In the genomic region with DNA sequence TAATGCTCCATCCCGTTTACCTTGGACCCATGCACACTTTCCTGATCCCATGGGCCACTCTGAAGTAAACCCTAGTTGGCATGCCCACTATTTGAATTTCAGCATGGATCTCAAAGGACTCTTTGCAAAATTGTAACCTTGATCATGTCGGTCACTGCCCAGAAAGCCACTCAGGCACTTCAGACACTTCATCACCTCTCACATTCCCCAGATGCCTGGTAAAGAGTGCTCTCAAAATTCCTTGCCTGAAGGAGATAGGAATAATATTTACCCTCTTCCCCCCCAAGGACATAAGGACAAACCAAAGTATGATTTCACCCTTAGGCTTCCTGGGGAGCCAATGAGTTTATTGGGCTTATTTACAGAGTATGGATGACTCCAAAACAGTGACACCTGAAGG, we compare ENCODE assay signal across 20 mouse cellular contexts.
A peak's percentile ranks its signal among the peaks of the same experiment; 100 is the strongest.
DNase-seq lines count a peak whose midpoint lies in the region; ATAC-seq and TF ChIP-seq lines count a peak whose summit lies in the region.
"Had no signal": no experiment of that assay in that cellular context is flagged by ENCODE, and none has a peak within 500 bp of the region (broad histone marks: within the 10 kb centered on the region; RNA-seq: fewer than 3 reads in every experiment).

No protein-coding gene starts in this region.

- DNase-seq in heart, adult 11 months, result peak; percentile 93
- no peak for DNase-seq in heart, postnatal 25 days (ENCODE audit: low spot score)
- peak; percentile 58 for DNase-seq in lung, adult 2 months
- peak; percentile 82 for DNase-seq in lung, postnatal 36 days
- DNase-seq in ovary, postnatal 10 days (ENCODE audit: low spot score), result no peak
- DNase-seq in liver, embryonic 11.5 days (ENCODE audit: low spot score), result no peak
- no peak for DNase-seq in layer of hippocampus, adult 11-12 months (ENCODE audit: low spot score)
- DNase-seq: cerebellum, postnatal 14 days; embryo, embryonic 11 days; kidney, postnatal 36 days; thymus, postnatal 36 days had no signal

- TF ChIP-seq CTCF in lung, adult 2 months (IDR thresholded peaks at IDR 0.05; ENCODE audit: insufficient read depth, low read length), result no peak

- peaks cover 45% of the 10 kb centered on the region for H3K4me1 ChIP-seq in heart, embryonic 13.5 days
- peaks cover 3% of the 10 kb centered on the region; the same call in 1 of the 2 replicates for H3K4me1 ChIP-seq in lung, adult 2 months (ENCODE audit: control insufficient read depth, insufficient read depth, low read length)
- no peaks in the 10 kb centered on the region for H3K4me1 ChIP-seq in liver, embryonic 11.5 days (replicated peaks; ENCODE audit: control insufficient read depth, insufficient read depth, low read length)
- H3K4me1 ChIP-seq: forebrain, embryonic 12.5 days; liver, embryonic 12.5 days; midbrain, embryonic 13.5 days had no signal

- intact Hi-C loops in heart, postnatal 25 days (cut with DNase I), result loop anchor here (2.0 kb wide), 1 partner anchor 54 kb away; no protein-coding TSS in a partner anchor

- peak; percentile 23; the same call in 1 of the 2 replicates for ATAC-seq in heart, embryonic 13.5 days (ENCODE audit: extremely low read depth, insufficient number of reproducible peaks, low FRiP score, low TSS enrichment)
- ATAC-seq in liver, embryonic 11.5 days (replicated peaks; ENCODE audit: low FRiP score), result no peak
- ATAC-seq: CD4-positive, CD25-positive, alpha-beta regulatory T cell, adult 4 months; liver, embryonic 12.5 days; midbrain, embryonic 13.5 days had no signal

- TF ChIP-seq POLR2A in lung, adult 2 months (IDR thresholded peaks at IDR 0.05; ENCODE audit: borderline replicate concordance, extremely low read depth, low read depth, low read length), result no peak

- H3K9me3 ChIP-seq in heart, embryonic 13.5 days, result no peaks in the 10 kb centered on the region
- no peaks in the 10 kb centered on the region for H3K9me3 ChIP-seq in liver, embryonic 11.5 days (ENCODE audit: control insufficient read depth, low read length)
- H3K9me3 ChIP-seq: forebrain, embryonic 12.5 days; G1E; hindbrain, embryonic 13.5 days; limb, embryonic 10.5 days; liver, embryonic 12.5 days; midbrain, embryonic 13.5 days had no signal

- no peak overlapping the region for H3K4me3 ChIP-seq in heart, embryonic 13.5 days
- H3K4me3 ChIP-seq in lung, adult 2 months (replicated peaks; ENCODE audit: extremely low read depth, low read depth, low read length), result no peak overlapping the region
- no peak overlapping the region for H3K4me3 ChIP-seq in liver, embryonic 11.5 days (ENCODE audit: low read depth, low read length)
- H3K4me3 ChIP-seq: forebrain, embryonic 12.5 days; hindbrain, embryonic 13.5 days; limb, embryonic 10.5 days; liver, embryonic 12.5 days; midbrain, embryonic 13.5 days; myocyte had no signal

- H3K9ac ChIP-seq in heart, embryonic 13.5 days, result no peak overlapping the region
- no peak overlapping the region for H3K9ac ChIP-seq in liver, embryonic 11.5 days (ENCODE audit: low read depth, low read length)
- H3K9ac ChIP-seq: forebrain, embryonic 12.5 days; hindbrain, embryonic 13.5 days; liver, embryonic 12.5 days; midbrain, embryonic 13.5 days had no signal

- no peaks in the 10 kb centered on the region for H3K36me3 ChIP-seq in heart, embryonic 13.5 days
- H3K36me3 ChIP-seq in liver, embryonic 11.5 days (ENCODE audit: control insufficient read depth, insufficient read depth, low read length), result no peaks in the 10 kb centered on the region
- H3K36me3 ChIP-seq: forebrain, embryonic 12.5 days; G1E; hindbrain, embryonic 13.5 days; limb, embryonic 10.5 days; liver, embryonic 12.5 days; midbrain, embryonic 13.5 days had no signal

- H3K27ac ChIP-seq in heart, embryonic 13.5 days (replicated peaks), result peak overlapping the region; percentile 92
- no peak overlapping the region for H3K27ac ChIP-seq in liver, embryonic 11.5 days (ENCODE audit: low read depth, low read length)
- H3K27ac ChIP-seq: forebrain, embryonic 12.5 days; hindbrain, embryonic 13.5 days; limb, embryonic 10.5 days; liver, embryonic 12.5 days; midbrain, embryonic 13.5 days had no signal

- 36% methylated on average over 2 of the region's 2 CpGs for WGBS in heart, embryonic 13.5 days
- 60% methylated on average over 2 of the region's 2 CpGs for WGBS in lung, adult 2 months
- 72% methylated on average over 2 of the region's 2 CpGs for WGBS in liver, embryonic 11.5 days

- H3K27me3 ChIP-seq in heart, embryonic 13.5 days (replicated peaks), result no peaks in the 10 kb centered on the region
- no peaks in the 10 kb centered on the region for H3K27me3 ChIP-seq in liver, embryonic 11.5 days (replicated peaks; ENCODE audit: control insufficient read depth, insufficient read depth, low read length)
- H3K27me3 ChIP-seq: forebrain, embryonic 12.5 days; hindbrain, embryonic 13.5 days; liver, embryonic 12.5 days; midbrain, embryonic 13.5 days had no signal

- H3K4me2 ChIP-seq in heart, embryonic 13.5 days, result no peak overlapping the region
- H3K4me2 ChIP-seq in liver, embryonic 11.5 days, result no peak overlapping the region
- H3K4me2 ChIP-seq: forebrain, embryonic 12.5 days; hindbrain, embryonic 13.5 days; liver, embryonic 12.5 days; midbrain, embryonic 13.5 days had no signal

Comparison
In these comparisons a context has a peak if more than half of its experiments do, and no peak if none do; other contexts are left out.
1. DNase-seq: peak in heart, adult 11 months (single experiment), lung, adult 2 months (single experiment) and lung, postnatal 36 days (single experiment); none in heart, postnatal 25 days (single experiment), ovary, postnatal 10 days (single experiment), liver, embryonic 11.5 days (single experiment) and layer of hippocampus, adult 11-12 months (single experiment).